Mouse (Mus musculus) limb, embryonic 12.5 days (tissue): ENCODE data around the gene H2-M9. TPM values are rescaled to one million over a fixed set of nuclear protein-coding genes. Genes with fewer than 3 reads are reported as not detected.

Experiments
- ATAC-seq: fragments of 200-750 bp; cut with Nextera tagmentation; 2 replicates; pipeline ENCODE4 v1.8.0; 2017; ENCODE audit warnings: low read depth, moderate TSS enrichment; ENCODE audit not compliant: insufficient number of reproducible peaks, insufficient read depth, low FRiP score, low TSS enrichment
- H3K27ac ChIP-seq: fragments of 300-500 bp; sonication (generic); 2 replicates; pipeline ENCODE4 v1.5.1; 2016; ENCODE audit warnings: mild to moderate bottlenecking, moderate library complexity
- H3K27me3 ChIP-seq: fragments of 300-500 bp; sonication (generic); 2 replicates; pipeline ENCODE4 v1.6.1; 2016; ENCODE audit warnings: mild to moderate bottlenecking, moderate library complexity
- H3K36me3 ChIP-seq: fragments of 300-500 bp; sonication (generic); 2 replicates; pipeline ENCODE4 v1.6.1; 2016; ENCODE audit warnings: mild to moderate bottlenecking, moderate library complexity
- H3K4me1 ChIP-seq: fragments of 300-500 bp; sonication (generic); replicated peaks from 2 replicates; pipeline ENCODE4 v1.6.1; 2016
- H3K4me2 ChIP-seq: fragments of 300-500 bp; sonication (generic); 2 replicates; pipeline ENCODE4 v1.6.1; 2016; ENCODE audit warnings: mild to moderate bottlenecking, moderate library complexity
- H3K4me3 ChIP-seq: fragments of 300-500 bp; sonication (generic); replicated peaks from 2 replicates; pipeline ENCODE4 v1.5.1; 2016; ENCODE audit warnings: mild to moderate bottlenecking
- H3K9ac ChIP-seq: fragments of 300-500 bp; sonication (generic); replicated peaks from 2 replicates; pipeline ENCODE4 v1.6.1; 2016; ENCODE audit warnings: mild to moderate bottlenecking, moderate library complexity
- H3K9me3 ChIP-seq: fragments of 300-500 bp; sonication (generic); 2 replicates; pipeline ENCODE4 v1.6.1; 2016; ENCODE audit warnings: mild to moderate bottlenecking, moderate library complexity
- WGBS: fragments of 180-500 bp; shearing (Covaris S2); methylation state at CpG from one replicate; pipeline ENCODE4 v1.1.7; 2016; 5-methylcytosine and 5-hydroxymethylcytosine counted together
- polyA plus RNA-seq: library from polyadenylated mRNA; unstranded; fragments of >200 nt; fragmentation: Nextera tagmentation; extraction: Ambion mirVana; gene quantifications from 2 replicates; pipeline ENCODE4 v1.2.1, GENCODE M21; 2016

The H2-M9 gene
- polyA plus RNA-seq, result not detected in 2 replicates

GRCm38 (mm10) chr17:36642566-36642965, at the start of gene H2-M9:
Gene H2-M9, minus strand, starts transcription at chr17:36642666.
- no peaks in the 10 kb centered on the region for H3K36me3 ChIP-seq
- no peak for ATAC-seq
- H3K4me1 ChIP-seq, result no peaks in the 10 kb centered on the region
- WGBS, result 96% methylated on average over 3 of the region's 3 CpGs
- no peaks in the 10 kb centered on the region for H3K9me3 ChIP-seq
- H3K27ac ChIP-seq, result no peak within 1 kb of the TSS
- H3K4me2 ChIP-seq, result no peak within 1 kb of the TSS
- H3K4me3 ChIP-seq, result no peak within 1 kb of the TSS
- no peak within 1 kb of the TSS for H3K9ac ChIP-seq
- no peaks in the 10 kb centered on the region for H3K27me3 ChIP-seq

GRCm38 (mm10) chr17:36672119-36672518, 29.7 kb upstream of the H2-M9 start, which contains the start of gene H2-M1:
Gene H2-M1, minus strand, starts transcription at chr17:36672219.
- Histone ChIP-seq H3K4me1 (no peaks in the 10 kb centered on the region), H3K36me3 (no peaks in the 10 kb centered on the region), H3K4me2 (no peak within 1 kb of the TSS), H3K9me3 (no peaks in the 10 kb centered on the region), H3K4me3 (no peak within 1 kb of the TSS), H3K27ac (no peak within 1 kb of the TSS), H3K9ac (no peak within 1 kb of the TSS), H3K27me3 (no peaks in the 10 kb centered on the region)
- 67% methylated on average over 3 of the region's 3 CpGs for WGBS
- ATAC-seq, result no peak

Other genes with a start within 250 kb of the H2-M9 start
- not detected in 2 replicates for gene H2-M10.4, start 180.3 kb downstream of the H2-M9 start, polyA plus RNA-seq
- not detected in 2 replicates for gene H2-M11, start 95.6 kb downstream of the H2-M9 start, polyA plus RNA-seq
- gene H2-M1, start 29.6 kb upstream of the H2-M9 start, polyA plus RNA-seq, result not detected in 2 replicates
- not detected in 2 replicates for gene H2-M10.5, start 130.2 kb upstream of the H2-M9 start, polyA plus RNA-seq
- not detected in 2 replicates for gene H2-M10.6, start 169.5 kb upstream of the H2-M9 start, polyA plus RNA-seq
- gene Trim26, start 194.5 kb upstream of the H2-M9 start, polyA plus RNA-seq, result 49.5 and 57.3 TPM in 2 replicates
- gene Trim15, start 224.5 kb upstream of the H2-M9 start, polyA plus RNA-seq, result 0.15 and 0.41 TPM in 2 replicates
- 5.8 and 6.7 TPM in 2 replicates for gene Trim10, start 226.9 kb upstream of the H2-M9 start, polyA plus RNA-seq
- not detected in 2 replicates for gene Trim40, start 247.5 kb upstream of the H2-M9 start, polyA plus RNA-seq